Mouse (Mus musculus): ENCODE data around the gene Prtg. TPM values are rescaled to one million over a fixed set of nuclear protein-coding genes. Genes with fewer than 3 reads are reported as not detected.

Gene Prtg
- polyA plus RNA-seq, 1 experiment from 2014 or later, result 0.17 TPM

DNA sequence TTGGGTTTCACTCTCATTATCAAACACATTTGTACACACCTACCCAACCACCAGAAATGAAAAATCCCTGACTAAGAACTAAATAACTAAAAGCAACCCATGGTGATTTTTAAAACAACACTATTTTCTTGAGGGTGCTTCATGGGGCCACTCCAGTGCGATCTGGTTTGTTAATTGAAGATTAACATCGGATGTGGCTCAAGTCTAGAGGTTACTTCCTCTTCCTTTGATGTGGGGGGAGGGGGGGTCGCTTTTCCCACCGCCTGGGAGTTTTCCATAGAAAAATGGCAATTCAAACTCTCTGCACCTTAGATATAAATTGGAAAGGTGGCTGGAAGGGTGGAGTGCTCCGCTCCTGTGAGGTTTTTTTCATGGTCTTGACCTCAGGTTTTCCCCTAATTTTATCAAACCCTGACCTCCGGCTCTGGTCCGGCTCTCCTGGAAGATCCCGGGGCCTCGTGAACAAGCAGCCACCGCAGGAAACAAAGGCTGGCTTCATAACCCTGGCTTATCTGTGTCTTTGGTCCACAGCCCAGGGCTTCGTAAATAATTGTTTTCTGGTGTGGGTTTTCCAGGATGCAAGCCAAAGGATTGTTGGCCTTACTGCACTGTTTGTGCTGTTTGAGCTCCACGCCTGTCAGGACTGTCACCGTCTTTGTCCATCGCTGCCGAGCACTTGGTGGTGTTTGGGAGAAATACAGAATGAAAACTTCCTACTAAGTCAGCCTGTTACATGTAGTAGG lies 74.5 kb downstream of the Prtg start:
- WGBS, result 31% methylated on average over 15 of the region's 15 CpGs
- no peaks in the 10 kb centered on the region for H3K27me3 ChIP-seq (replicated peaks; ENCODE audit: control insufficient read depth, insufficient read depth, low read length)
- no peak overlapping the region for H3K9ac ChIP-seq (ENCODE audit: low read depth, low read length)
- H3K4me3 ChIP-seq (ENCODE audit: low read depth, low read length), result no peak overlapping the region
- no peak for ATAC-seq
- no peak overlapping the region for H3K4me2 ChIP-seq (replicated peaks; ENCODE audit: low read depth)
- no peaks in the 10 kb centered on the region for H3K36me3 ChIP-seq (ENCODE audit: control insufficient read depth, insufficient read depth)
- TF ChIP-seq CTCF (IDR thresholded peaks at IDR 0.05; ENCODE audit: low read depth), result no peak
- H3K27ac ChIP-seq (ENCODE audit: low read depth, low read length), result no peak overlapping the region
- H3K4me1 ChIP-seq (replicated peaks; ENCODE audit: control insufficient read depth, insufficient read depth, low read length), result 0 out of 2 replicates have a peak, but pooled peaks cover 9% of the 10 kb centered on the region
- H3K9me3 ChIP-seq (ENCODE audit: control insufficient read depth), result no peaks in the 10 kb centered on the region

DNA sequence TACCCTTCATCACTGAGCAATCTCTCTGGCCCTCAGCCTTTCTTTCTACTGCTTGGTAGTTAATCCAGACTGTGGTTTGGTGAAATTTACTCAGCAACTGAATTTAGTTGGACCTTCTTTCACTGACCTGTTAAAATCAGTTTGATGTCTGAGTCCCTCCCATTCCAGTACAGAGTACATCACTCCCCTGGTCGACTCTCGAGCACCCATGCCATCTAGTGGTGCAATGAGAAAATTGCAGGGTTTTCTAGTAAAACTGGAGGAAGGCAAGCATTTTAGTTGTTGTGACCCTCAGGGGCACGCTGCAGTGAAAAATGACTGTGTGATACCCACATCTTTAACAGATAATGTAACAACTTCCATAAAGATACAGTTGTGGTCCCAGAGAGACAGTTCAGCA lies 77.3 kb downstream of the Prtg start:
- Histone ChIP-seq H3K4me1 (replicated peaks; ENCODE audit: control insufficient read depth, insufficient read depth, low read length) (0 out of 2 replicates have a peak, but pooled peaks cover 9% of the 10 kb centered on the region), H3K27ac (ENCODE audit: low read depth, low read length) (no peak overlapping the region), H3K4me2 (replicated peaks; ENCODE audit: low read depth) (no peak overlapping the region), H3K36me3 (ENCODE audit: control insufficient read depth, insufficient read depth) (no peaks in the 10 kb centered on the region), H3K4me3 (ENCODE audit: low read depth, low read length) (no peak overlapping the region), H3K9ac (ENCODE audit: low read depth, low read length) (no peak overlapping the region), H3K27me3 (replicated peaks; ENCODE audit: control insufficient read depth, insufficient read depth, low read length) (no peaks in the 10 kb centered on the region), H3K9me3 (ENCODE audit: control insufficient read depth) (no peaks in the 10 kb centered on the region)
- ATAC-seq, result 0 out of 2 replicates have a peak, but pooled peaks have one; percentile 49
- 10% methylated on average over 3 of the region's 3 CpGs for WGBS
- peak; percentile 95 for TF ChIP-seq CTCF (IDR thresholded peaks at IDR 0.05; ENCODE audit: low read depth)

DNA sequence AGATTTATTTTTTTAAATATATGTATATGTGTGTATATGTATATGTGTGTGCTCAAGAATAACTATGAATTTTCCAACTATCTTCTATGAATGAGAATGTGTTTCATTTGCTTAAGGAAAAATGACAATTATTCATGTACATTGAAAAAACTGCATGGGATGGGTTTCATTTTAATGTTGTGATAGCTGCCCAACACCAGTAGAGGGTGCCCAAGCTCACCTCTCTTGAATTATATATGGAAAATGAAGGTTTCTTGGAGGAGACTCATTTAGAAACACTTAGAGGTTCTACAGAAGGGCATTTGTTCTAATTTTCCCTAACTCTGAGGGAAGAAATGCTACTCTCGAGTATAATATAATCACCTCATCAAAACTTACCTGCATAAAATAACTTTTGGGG lies 83.1 kb downstream of the Prtg start:
- Histone ChIP-seq H3K9ac (ENCODE audit: low read depth, low read length) (no peak overlapping the region), H3K9me3 (ENCODE audit: control insufficient read depth) (no peaks in the 10 kb centered on the region), H3K4me2 (replicated peaks; ENCODE audit: low read depth) (no peak overlapping the region), H3K27ac (ENCODE audit: low read depth, low read length) (no peak overlapping the region), H3K27me3 (replicated peaks; ENCODE audit: control insufficient read depth, insufficient read depth, low read length) (no peaks in the 10 kb centered on the region), H3K4me1 (replicated peaks; ENCODE audit: control insufficient read depth, insufficient read depth, low read length) (no peaks in the 10 kb centered on the region), H3K36me3 (ENCODE audit: control insufficient read depth, insufficient read depth) (no peaks in the 10 kb centered on the region), H3K4me3 (ENCODE audit: low read depth, low read length) (no peak overlapping the region)
- peak; percentile 64 for TF ChIP-seq CTCF (IDR thresholded peaks at IDR 0.05; ENCODE audit: low read depth)
- no peak for ATAC-seq
- 86% methylated on average over 1 of the region's 1 CpGs for WGBS

- H3K27ac ChIP-seq (ENCODE audit: low read depth, low read length), result no peak overlapping the region
- no peak overlapping the region for H3K4me2 ChIP-seq (replicated peaks; ENCODE audit: low read depth)
- no peaks in the 10 kb centered on the region for H3K27me3 ChIP-seq (replicated peaks; ENCODE audit: control insufficient read depth, insufficient read depth, low read length)
- TF ChIP-seq CTCF (IDR thresholded peaks at IDR 0.05; ENCODE audit: low read depth), result no peak
- H3K4me1 ChIP-seq (replicated peaks; ENCODE audit: control insufficient read depth, insufficient read depth, low read length), result no peaks in the 10 kb centered on the region
- H3K4me3 ChIP-seq (ENCODE audit: low read depth, low read length), result no peak overlapping the region
- H3K9ac ChIP-seq (ENCODE audit: low read depth, low read length), result no peak overlapping the region
- H3K9me3 ChIP-seq (ENCODE audit: control insufficient read depth), result no peaks in the 10 kb centered on the region
- 83% methylated on average over 10 of the region's 10 CpGs for WGBS
- ATAC-seq, result no peak
- no peaks in the 10 kb centered on the region for H3K36me3 ChIP-seq (ENCODE audit: control insufficient read depth, insufficient read depth)
These were observed 83.9 kb downstream of the Prtg start for GRCm38 (mm10) chr9:72890499-72891085.

- no peak overlapping the region for H3K4me3 ChIP-seq (ENCODE audit: low read depth, low read length)
- no peaks in the 10 kb centered on the region for H3K36me3 ChIP-seq (ENCODE audit: control insufficient read depth, insufficient read depth)
- H3K4me2 ChIP-seq (replicated peaks; ENCODE audit: low read depth), result no peak overlapping the region
- no peak overlapping the region for H3K9ac ChIP-seq (ENCODE audit: low read depth, low read length)
- H3K9me3 ChIP-seq (ENCODE audit: control insufficient read depth), result no peaks in the 10 kb centered on the region
- H3K4me1 ChIP-seq (replicated peaks; ENCODE audit: control insufficient read depth, insufficient read depth, low read length), result no peaks in the 10 kb centered on the region
- ATAC-seq, result no peak
- TF ChIP-seq CTCF (IDR thresholded peaks at IDR 0.05; ENCODE audit: low read depth), result no peak
- H3K27me3 ChIP-seq (replicated peaks; ENCODE audit: control insufficient read depth, insufficient read depth, low read length), result no peaks in the 10 kb centered on the region
- 88% methylated on average over 5 of the region's 5 CpGs for WGBS
- no peak overlapping the region for H3K27ac ChIP-seq (ENCODE audit: low read depth, low read length)
These were observed 86.1 kb downstream of the Prtg start for GRCm38 (mm10) chr9:72892761-72893160.

DNA sequence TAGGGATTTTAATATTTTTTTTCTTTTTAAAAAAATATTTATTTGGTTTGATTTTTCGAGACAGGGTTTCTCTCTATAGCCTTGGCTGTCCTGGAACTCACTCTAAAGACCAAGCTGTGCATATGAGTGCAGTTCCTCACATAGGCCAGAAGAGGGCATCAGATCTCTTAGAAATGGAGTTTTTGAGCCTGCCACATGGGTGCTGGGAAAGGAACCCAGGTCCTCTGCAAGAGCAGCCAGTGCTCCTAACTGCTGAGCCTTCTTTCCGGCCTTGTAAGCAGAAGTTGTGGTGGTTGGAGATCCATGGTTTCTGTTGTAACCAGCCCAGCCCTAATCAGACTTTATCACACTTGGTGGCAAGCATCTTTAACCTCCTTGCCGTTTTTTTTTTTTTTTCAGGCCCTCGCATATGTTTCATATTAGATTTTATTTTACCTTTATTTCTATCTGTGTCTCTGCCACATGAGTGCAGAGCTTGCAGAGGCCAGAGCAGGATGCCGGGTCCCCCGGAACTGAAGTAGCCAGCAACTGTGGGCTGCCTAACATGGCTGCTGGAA lies 88.2 kb downstream of the Prtg start:
- Histone ChIP-seq H3K27me3 (replicated peaks; ENCODE audit: control insufficient read depth, insufficient read depth, low read length) (no peaks in the 10 kb centered on the region), H3K9ac (ENCODE audit: low read depth, low read length) (no peak overlapping the region), H3K4me2 (replicated peaks; ENCODE audit: low read depth) (no peak overlapping the region), H3K4me1 (replicated peaks; ENCODE audit: control insufficient read depth, insufficient read depth, low read length) (no peaks in the 10 kb centered on the region), H3K9me3 (ENCODE audit: control insufficient read depth) (no peaks in the 10 kb centered on the region), H3K4me3 (ENCODE audit: low read depth, low read length) (no peak overlapping the region), H3K36me3 (ENCODE audit: control insufficient read depth, insufficient read depth) (no peaks in the 10 kb centered on the region), H3K27ac (ENCODE audit: low read depth, low read length) (no peak overlapping the region)
- TF ChIP-seq CTCF (IDR thresholded peaks at IDR 0.05; ENCODE audit: low read depth), result peak; percentile 32; the same call in 1 of the 2 replicates
- whole genome bisulfite sequencing, result 94% methylated on average over 6 of the region's 6 CpGs
- no peak for ATAC-seq
